Mouse (Mus musculus) MEL (cell line): Measurements from ENCODE around the gene 4931409K22Rik. TPM values are rescaled to one million over a fixed set of nuclear protein-coding genes. Genes with fewer than 3 reads are reported as not detected.

Source experiments
- DNase-seq: peaks from one replicate; pipeline ENCODE4 v3.0.0; 2011; ENCODE audit warnings: low read depth, low spot score
- H3K27ac ChIP-seq: 2 replicates; pipeline ENCODE4 v1.5.1; 2012; ENCODE audit warnings: low read depth, mild to moderate bottlenecking, control low read depth, low read length, moderate library complexity; ENCODE audit not compliant: control insufficient read depth
- H3K27me3 ChIP-seq, 2 experiments: fragments of 150-350 bp in 1 of 2; sonication (generic) in 1 of 2; 2 replicates each; pipeline ENCODE4 v1.6.1; 2012; ENCODE audit warnings: low read length in 2 of 2, mild to moderate bottlenecking in 2 of 2, improper control_type of control experiment in 1 of 2, moderate library complexity in 1 of 2; ENCODE audit not compliant: insufficient read depth in 2 of 2, control insufficient read depth in 1 of 2
- H3K36me3 ChIP-seq, 2 experiments: 2 replicates each; pipeline ENCODE4 v1.6.1; 2012 to 2014; ENCODE audit warnings: low read length in 2 of 2, improper control_type of control experiment in 1 of 2, inconsistent platforms in 1 of 2, mild to moderate bottlenecking in 1 of 2; ENCODE audit not compliant: insufficient read depth in 2 of 2, control insufficient read depth in 1 of 2
- H3K4me1 ChIP-seq, 2 experiments: fragments of 150-350 bp in 1 of 2; sonication (generic) in 1 of 2; 2 replicates each; pipeline ENCODE4 v1.6.1; 2012; ENCODE audit warnings: low read length in 2 of 2, improper control_type of control experiment in 1 of 2, mild to moderate bottlenecking in 1 of 2; ENCODE audit not compliant: insufficient read depth in 2 of 2, control insufficient read depth in 1 of 2
- H3K4me3 ChIP-seq, 2 experiments: fragments of 150-350 bp in 1 of 2; sonication (generic) in 1 of 2; 2 replicates each; pipeline ENCODE4 v1.5.1; 2012; ENCODE audit warnings: low read depth in 2 of 2, low read length in 2 of 2, mild to moderate bottlenecking in 2 of 2, moderate library complexity in 2 of 2, control low read depth in 1 of 2, improper control_type of control experiment in 1 of 2; ENCODE audit not compliant: control insufficient read depth in 1 of 2, insufficient read depth in 1 of 2
- H3K79me2 ChIP-seq: 2 replicates; pipeline ENCODE4 v1.6.1; 2012; ENCODE audit warnings: mild to moderate bottlenecking, low read length, moderate library complexity; ENCODE audit not compliant: control insufficient read depth, poor library complexity, insufficient read depth
- H3K9ac ChIP-seq: 2 replicates; pipeline ENCODE4 v1.6.1; 2012; ENCODE audit warnings: low read depth, mild to moderate bottlenecking, control low read depth, low read length, moderate library complexity; ENCODE audit not compliant: control insufficient read depth, poor library complexity, severe bottlenecking
- H3K9me3 ChIP-seq: fragments of 150-350 bp; sonication (generic); replicated peaks from 2 replicates; pipeline ENCODE4 v1.6.1; 2012; ENCODE audit warnings: mild to moderate bottlenecking, low read length, improper control_type of control experiment, moderate library complexity; ENCODE audit not compliant: insufficient read depth
- CTCF ChIP-seq, 3 experiments: IDR thresholded peaks in 2 of 3; conservative IDR thresholded peaks in 1 of 3; 2 replicates each; pipeline ENCODE4 v1.5.1; 2011 to 2012; ENCODE audit warnings: low read length in 3 of 3, low read depth in 2 of 3, mild to moderate bottlenecking in 2 of 3, improper control_type of control experiment in 1 of 3, inconsistent platforms in 1 of 3, mixed read lengths in 1 of 3, moderate library complexity in 1 of 3; ENCODE audit not compliant: control insufficient read depth in 1 of 3, insufficient read depth in 1 of 3, poor library complexity in 1 of 3, severe bottlenecking in 1 of 3
- GATA1 ChIP-seq: IDR thresholded peaks from 2 replicates; pipeline ENCODE4 v1.6.1; 2011; ENCODE audit warnings: low read depth, low read length, improper control_type of control experiment
- HCFC1 ChIP-seq: IDR thresholded peaks from 2 replicates; pipeline ENCODE4 v1.6.1; 2012; ENCODE audit warnings: low read depth, mild to moderate bottlenecking, inconsistent platforms, low read length, improper control_type of control experiment, moderate library complexity
- MYC ChIP-seq: IDR thresholded peaks from 2 replicates; pipeline ENCODE4 v1.6.1; 2011; ENCODE audit warnings: low read depth, mild to moderate bottlenecking, low read length, improper control_type of control experiment, moderate library complexity
- NRF1 ChIP-seq: IDR thresholded peaks from 2 replicates; pipeline ENCODE4 v1.6.1; 2014; ENCODE audit warnings: low read depth, mild to moderate bottlenecking, inconsistent platforms, low read length, improper control_type of control experiment, moderate library complexity; ENCODE audit not compliant: poor library complexity, insufficient read depth, severe bottlenecking
- POLR2A ChIP-seq, 2 experiments: IDR thresholded peaks; 2 replicates each; pipeline ENCODE4 v1.6.1; 2011 to 2012; ENCODE audit warnings: low read length in 2 of 2, mild to moderate bottlenecking in 2 of 2, control low read depth in 1 of 2, improper control_type of control experiment in 1 of 2, low read depth in 1 of 2, moderate library complexity in 1 of 2; ENCODE audit not compliant: control insufficient read depth in 1 of 2, insufficient read depth in 1 of 2, poor library complexity in 1 of 2
- RAD21 ChIP-seq: IDR thresholded peaks from 2 replicates; pipeline ENCODE4 v1.6.1; 2011; ENCODE audit warnings: mild to moderate bottlenecking, low read depth, low read length, improper control_type of control experiment
- SIN3A ChIP-seq: IDR thresholded peaks from 2 replicates; pipeline ENCODE4 v1.6.1; 2012; ENCODE audit warnings: low read length, improper control_type of control experiment, inconsistent platforms
- TBP ChIP-seq: IDR thresholded peaks from 2 replicates; pipeline ENCODE4 v1.8.0; 2011; ENCODE audit warnings: low read depth, low read length, improper control_type of control experiment
- polyA plus RNA-seq, 2 experiments: library from polyadenylated mRNA; stranded (reverse) in 1 of 2; unstranded in 1 of 2; fragments of >175 nt in 1 of 2; fragments of >200 nt in 1 of 2; gene quantifications; 2 replicates each; pipeline versions ENCODE4 v1.2.1 to v1.2.4; 2012; ENCODE audit warnings: low replicate concordance in 2 of 2, low read depth in 1 of 2; ENCODE audit not compliant: insufficient read length in 2 of 2, insufficient read depth in 1 of 2, missing spikeins in 1 of 2
- total RNA-seq: library from RNA; depleted of rRNA; stranded (reverse); fragments of 300-350 nt; gene quantifications from 2 replicates; pipeline ENCODE4 v1.2.3, GENCODE M21; 2012

Gene 4931409K22Rik
- total and polyA plus RNA-seq, 3 experiments: not detected

- Histone ChIP-seq H3K27ac (no peak overlapping the region), H3K36me3 (no peaks in the 10 kb centered on the region), H3K79me2 (no peaks in the 10 kb centered on the region; the same call in 1 of the 2 replicates), H3K9ac (peak overlapping the region; percentile 44), H3K4me1 (peaks cover 0 to 2% of the 10 kb centered on the region in 2 experiments; a peak in 1 of 4 replicates), H3K9me3 (no peaks in the 10 kb centered on the region), H3K4me3 (peak overlapping the region in 1 of 2 experiments; percentile 37; a peak in 2 of 4 replicates), H3K27me3 (peaks cover 47 to 72% of the 10 kb centered on the region in 2 experiments)
- DNase-seq: no peak
- TF ChIP-seq SIN3A (no peak), MYC (no peak), POLR2A (IDR thresholded peaks at IDR 0.05; ENCODE audit: control insufficient read depth in 1 of 2, insufficient read depth in 1 of 2, low read depth in 1 of 2, low read length in 2 of 2, poor library complexity in 1 of 2) (no peak), NRF1 (peak; percentile 39; the same call in 1 of the 2 replicates), CTCF (IDR thresholded peaks at IDR 0.05 in 2 of 3, conservative IDR thresholded peaks at IDR 0.05 in 1 of 3; ENCODE audit: control insufficient read depth in 1 of 3, insufficient read depth in 1 of 3, low read depth in 2 of 3, low read length in 3 of 3, poor library complexity in 1 of 3, severe bottlenecking in 1 of 3) (0 out of 6 replicates have a peak, but pooled peaks of 1 of the 3 experiments have one; percentile 0)
Measured at GRCm38 (mm10) chr5:24604656-24605100, 48.1 kb upstream of the 4931409K22Rik start.

DNA sequence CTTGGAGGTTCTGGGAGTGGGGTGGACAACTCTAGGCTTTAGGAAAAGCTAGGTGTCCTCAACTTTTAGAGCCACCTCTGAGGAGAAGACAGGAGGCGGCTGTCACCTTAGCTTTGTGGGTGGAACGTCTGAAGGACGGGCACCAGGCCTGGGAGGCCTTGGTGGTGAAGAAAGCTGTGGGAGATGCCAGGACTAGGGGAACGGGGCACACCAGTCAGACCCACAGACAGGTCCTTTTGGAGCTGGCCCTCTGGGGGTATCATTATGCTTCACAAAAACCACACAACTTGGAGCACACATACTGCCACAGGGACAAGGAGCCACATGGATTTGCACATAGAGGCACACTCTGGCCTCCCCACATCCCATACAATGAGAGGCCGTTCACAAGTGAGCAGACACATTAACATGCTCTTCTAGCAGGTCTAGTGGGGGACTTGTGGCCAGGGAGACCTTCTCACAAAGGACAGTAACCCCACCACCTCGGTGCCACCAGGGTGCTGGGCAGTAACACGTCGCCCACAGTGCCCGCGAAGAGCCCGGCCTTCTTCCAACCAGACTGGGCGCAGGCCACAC lies 47.6 kb upstream of the 4931409K22Rik start:
- TF ChIP-seq GATA1: no peak
- TF ChIP-seq RAD21: no peak
- TF ChIP-seq, all 39 proteins: peak for 0
- no peak overlapping the region for H3K27ac ChIP-seq
- peak; percentile 38 for DNase-seq
- peak overlapping the region in 1 of 2 experiments; percentile 37; a peak in 2 of 4 replicates for H3K4me3 ChIP-seq
- H3K9ac ChIP-seq: peak overlapping the region; percentile 44
- peaks cover 0 to 2% of the 10 kb centered on the region in 2 experiments; a peak in 1 of 4 replicates for H3K4me1 ChIP-seq
- no peaks in the 10 kb centered on the region; the same call in 1 of the 2 replicates for H3K79me2 ChIP-seq
- H3K9me3 ChIP-seq: no peaks in the 10 kb centered on the region
- H3K27me3 ChIP-seq: peaks cover 47 to 71% of the 10 kb centered on the region in 2 experiments
- H3K36me3 ChIP-seq: no peaks in the 10 kb centered on the region

GRCm38 (mm10) chr5:24603431-24604010 lies 46.9 kb upstream of the 4931409K22Rik start:
- no peak overlapping the region for H3K4me3 ChIP-seq

More at GRCm38 (mm10) chr5:24603431-24604010, 46.9 kb upstream of the 4931409K22Rik start:
- no peaks in the 10 kb centered on the region; the same call in 1 of the 2 replicates for H3K79me2 ChIP-seq
- DNase-seq: peak; percentile 11
- TF ChIP-seq HCFC1: no peak
- TF ChIP-seq TBP: no peak
- TF ChIP-seq, all 39 proteins: peak for 0
- no peaks in the 10 kb centered on the region for H3K9me3 ChIP-seq
- peaks cover 50 to 68% of the 10 kb centered on the region in 2 experiments for H3K27me3 ChIP-seq
- H3K36me3 ChIP-seq: no peaks in the 10 kb centered on the region
- H3K9ac ChIP-seq: no peak overlapping the region
- H3K4me1 ChIP-seq: peaks cover 0 to 2% of the 10 kb centered on the region in 2 experiments; a peak in 1 of 4 replicates
- no peak overlapping the region for H3K27ac ChIP-seq
